ENCODE assay signal across 8 mouse cellular contexts in genomic region chr17:55446185-55446527, GRCm38 (mm10). TPM values are rescaled to one million over a fixed set of nuclear protein-coding genes. Genes with fewer than 3 reads are reported as not detected.
A peak's percentile ranks its signal among the peaks of the same experiment; 100 is the strongest.
DNase-seq lines count a peak whose midpoint lies in the region; ATAC-seq lines count a peak whose summit lies in the region.

No protein-coding gene starts in this region.

- H3K4me1 ChIP-seq in intestine, embryonic 14.5 days (replicated peaks; ENCODE audit: control insufficient read depth, insufficient read depth, low read length), result no peaks in the 10 kb centered on the region
- H3K4me1 ChIP-seq in stomach, embryonic 14.5 days (ENCODE audit: control insufficient read depth, insufficient read depth, low read length), result no peaks in the 10 kb centered on the region

- peak; percentile 65 for DNase-seq in embryo, embryonic 10 days (ENCODE audit: low spot score)
- DNase-seq in embryo, embryonic 9.5 days (ENCODE audit: extremely low spot score), result no peak
- peak; percentile 60 for DNase-seq in retina, embryonic 14.5 days (ENCODE audit: low spot score)
- no peak for DNase-seq in retina, postnatal 1 day
- no peak for DNase-seq in intestine, embryonic 14.5 days (ENCODE audit: low spot score)
- no peak for DNase-seq in MN1 (ENCODE audit: low spot score)

- H3K36me3 ChIP-seq in intestine, embryonic 14.5 days (ENCODE audit: control insufficient read depth, insufficient read depth, low read length), result no peaks in the 10 kb centered on the region
- H3K36me3 ChIP-seq in stomach, embryonic 14.5 days (ENCODE audit: control insufficient read depth, insufficient read depth, low read length), result no peaks in the 10 kb centered on the region

- no peak overlapping the region for H3K27ac ChIP-seq in intestine, embryonic 14.5 days (ENCODE audit: low read depth)
- no peak overlapping the region for H3K27ac ChIP-seq in stomach, embryonic 14.5 days (ENCODE audit: low read length)

- no peaks in the 10 kb centered on the region for H3K9me3 ChIP-seq in intestine, embryonic 14.5 days (ENCODE audit: control insufficient read depth, low read length)
- no peaks in the 10 kb centered on the region for H3K9me3 ChIP-seq in stomach, embryonic 14.5 days (ENCODE audit: control insufficient read depth, low read depth, low read length)

- peak overlapping the region; percentile 93 for H3K4me2 ChIP-seq in intestine, embryonic 14.5 days (ENCODE audit: low read length)
- peak overlapping the region; percentile 93 for H3K4me2 ChIP-seq in stomach, embryonic 14.5 days (replicated peaks; ENCODE audit: low read depth, low read length)

- peak overlapping the region; percentile 52 for H3K4me3 ChIP-seq in intestine, embryonic 14.5 days (ENCODE audit: low read depth, low read length)
- H3K4me3 ChIP-seq in stomach, embryonic 14.5 days (ENCODE audit: low read depth, low read length), result peak overlapping the region; percentile 61

- WGBS in intestine, embryonic 14.5 days, result 3% methylated on average over 6 of the region's 6 CpGs
- WGBS in stomach, embryonic 14.5 days, result 2% methylated on average over 6 of the region's 6 CpGs

- peaks cover 35% of the 10 kb centered on the region for H3K27me3 ChIP-seq in intestine, embryonic 14.5 days (replicated peaks; ENCODE audit: control insufficient read depth, insufficient read depth, low read length)
- peaks cover 11% of the 10 kb centered on the region for H3K27me3 ChIP-seq in stomach, embryonic 14.5 days (ENCODE audit: control insufficient read depth, insufficient read depth, low read length)

- no peak for ATAC-seq in intestine, embryonic 14.5 days (replicated peaks; ENCODE audit: low FRiP score, low TSS enrichment, low read depth)
- ATAC-seq in stomach, embryonic 14.5 days (ENCODE audit: insufficient number of reproducible peaks, insufficient read depth, low FRiP score, low read depth), result peak; percentile 67; the same call in 1 of the 2 replicates
- ATAC-seq in megakaryocyte progenitor cell, adult 5-6 weeks (replicated peaks; ENCODE audit: poor library complexity), result no peak

- peak overlapping the region; percentile 57 for H3K9ac ChIP-seq in intestine, embryonic 14.5 days (ENCODE audit: low read length)
- H3K9ac ChIP-seq in stomach, embryonic 14.5 days (replicated peaks; ENCODE audit: low read depth, low read length), result peak overlapping the region; percentile 46

RNA-seq across cellular contexts. Expression of gene St6gal2, which starts 1.0 kb away (rescaled TPM):
- 1.4 and 2.0 TPM in 2 replicates for polyA plus RNA-seq in intestine, embryonic 14.5 days (2014; fragmentation: Nextera tagmentation; extraction: Ambion mirVana)
- 5.7 and 6.9 TPM in 2 replicates for polyA plus RNA-seq in stomach, embryonic 14.5 days (2014; fragmentation: Nextera tagmentation; extraction: Ambion mirVana)
- total RNA-seq in megakaryocyte progenitor cell, adult 5-6 weeks (2015), result not detected in 2 replicates
- total RNA-seq in megakaryocyte progenitor cell, adult 5-6 weeks (2017), result not detected in 2 replicates

Comparison
In these comparisons a context has a peak if more than half of its experiments do, and no peak if none do; other contexts are left out.
1. DNase-seq: peak in embryo, embryonic 10 days (single experiment) and retina, embryonic 14.5 days (single experiment); none in embryo, embryonic 9.5 days (single experiment), retina, postnatal 1 day (single experiment), intestine, embryonic 14.5 days (single experiment) and MN1 (single experiment).